Comparison of ENCODE assay signal across 8 mouse cellular contexts in genomic region chr19:32956916-32957558, GRCm38 (mm10).
A peak's percentile ranks its signal among the peaks of the same experiment; 100 is the strongest.
DNase-seq lines count a peak whose midpoint lies in the region; ATAC-seq and TF ChIP-seq lines count a peak whose summit lies in the region.

No protein-coding gene starts in this region.

- no peak for ATAC-seq in heart, embryonic 13.5 days (ENCODE audit: extremely low read depth, insufficient number of reproducible peaks, low FRiP score, low TSS enrichment)
- ATAC-seq in intestine, embryonic 14.5 days (replicated peaks; ENCODE audit: low FRiP score, low TSS enrichment, low read depth): no peak
- peak; percentile 55; the same call in 1 of the 2 replicates for ATAC-seq in stomach, postnatal 0 days (ENCODE audit: low FRiP score, low TSS enrichment)

- H3K9me3 ChIP-seq in heart, embryonic 13.5 days: no peaks in the 10 kb centered on the region
- no peaks in the 10 kb centered on the region for H3K9me3 ChIP-seq in intestine, embryonic 14.5 days (ENCODE audit: control insufficient read depth, low read length)
- no peaks in the 10 kb centered on the region for H3K9me3 ChIP-seq in stomach, postnatal 0 days (ENCODE audit: control insufficient read depth, low read length)

- no peak for DNase-seq in heart, adult 2 months
- DNase-seq in embryo, embryonic 9.5 days (ENCODE audit: extremely low spot score): peak; percentile 47
- DNase-seq in intestine, embryonic 14.5 days (ENCODE audit: low spot score): no peak
- DNase-seq in stomach, postnatal 0 days (ENCODE audit: low spot score): peak; percentile 58
- no peak for DNase-seq in left cerebral cortex, postnatal 14 days (ENCODE audit: low spot score in 2 of 2)
- no peak for DNase-seq in ovary, postnatal 10 days (ENCODE audit: low spot score)

- H3K9ac ChIP-seq in heart, embryonic 13.5 days: peak overlapping the region; percentile 67
- no peak overlapping the region for H3K9ac ChIP-seq in heart, adult 2 months (ENCODE audit: low read depth, low read length)
- no peak overlapping the region for H3K9ac ChIP-seq in intestine, embryonic 14.5 days (ENCODE audit: low read length)
- H3K9ac ChIP-seq in stomach, postnatal 0 days (ENCODE audit: low read length): peak overlapping the region; percentile 5; the same call in 1 of the 2 replicates

- no peaks in the 10 kb centered on the region for H3K79me2 ChIP-seq in heart, adult 2 months (replicated peaks; ENCODE audit: control insufficient read depth, insufficient read depth, low read length)
- H3K79me2 ChIP-seq in macrophage (ENCODE audit: inconsistent target): no peaks in the 10 kb centered on the region

- H3K4me2 ChIP-seq in heart, embryonic 13.5 days: peak overlapping the region; percentile 70
- H3K4me2 ChIP-seq in intestine, embryonic 14.5 days (ENCODE audit: low read length): peak overlapping the region; percentile 49
- H3K4me2 ChIP-seq in stomach, postnatal 0 days (replicated peaks; ENCODE audit: low read depth): peak overlapping the region; percentile 58

- TF ChIP-seq EP300 in heart, adult 2 months (IDR thresholded peaks at IDR 0.05; ENCODE audit: insufficient read depth, low read depth, low read length): no peak
- no peak for TF ChIP-seq EP300 in stomach, postnatal 0 days (optimal IDR thresholded peaks at IDR 0.05)

- no peak for TF ChIP-seq CTCF in heart, adult 2 months (IDR thresholded peaks at IDR 0.05)
- TF ChIP-seq CTCF in stomach, postnatal 0 days (IDR thresholded peaks at IDR 0.05; ENCODE audit: low read depth): no peak

- H3K36me3 ChIP-seq in heart, embryonic 13.5 days: no peaks in the 10 kb centered on the region
- H3K36me3 ChIP-seq in heart, adult 2 months (ENCODE audit: control insufficient read depth, insufficient read depth, low read length): no peaks in the 10 kb centered on the region
- no peaks in the 10 kb centered on the region for H3K36me3 ChIP-seq in intestine, embryonic 14.5 days (ENCODE audit: control insufficient read depth, insufficient read depth, low read length)
- no peaks in the 10 kb centered on the region for H3K36me3 ChIP-seq in macrophage (ENCODE audit: inconsistent target)
- H3K36me3 ChIP-seq in stomach, postnatal 0 days (ENCODE audit: control insufficient read depth, insufficient read depth, low read length): no peaks in the 10 kb centered on the region

- H3K27ac ChIP-seq in heart, embryonic 13.5 days (replicated peaks): no peak overlapping the region
- no peak overlapping the region for H3K27ac ChIP-seq in heart, adult 2 months
- no peak overlapping the region for H3K27ac ChIP-seq in intestine, embryonic 14.5 days (ENCODE audit: low read depth)
- H3K27ac ChIP-seq in macrophage: no peak overlapping the region
- H3K27ac ChIP-seq in stomach, postnatal 0 days (replicated peaks): no peak overlapping the region

- peak overlapping the region; percentile 45 for H3K4me3 ChIP-seq in heart, embryonic 13.5 days
- no peak overlapping the region for H3K4me3 ChIP-seq in heart, adult 2 months
- peak overlapping the region; percentile 16; the same call in 1 of the 2 replicates for H3K4me3 ChIP-seq in intestine, embryonic 14.5 days (ENCODE audit: low read depth, low read length)
- H3K4me3 ChIP-seq in macrophage (ENCODE audit: inconsistent target): peak overlapping the region; percentile 28
- peak overlapping the region; percentile 23; the same call in 1 of the 2 replicates for H3K4me3 ChIP-seq in stomach, postnatal 0 days (ENCODE audit: low read depth, low read length)

- intact Hi-C loops in heart, adult 2 months (cut with DNase I): loop anchor here (10.0 kb wide), 1 partner anchor 268 kb away; no protein-coding TSS in a partner anchor
- intact Hi-C loops in left cerebral cortex, postnatal 14 days (cut with DNase I): no loop called here

- WGBS in heart, embryonic 13.5 days: 1% methylated on average over 13 of the region's 13 CpGs
- WGBS in heart, adult 2 months: 9% methylated on average over 13 of the region's 13 CpGs
- 7% methylated on average over 13 of the region's 13 CpGs for WGBS in intestine, embryonic 14.5 days
- 10% methylated on average over 13 of the region's 13 CpGs for WGBS in macrophage (ENCODE audit: missing documents)
- 7% methylated on average over 13 of the region's 13 CpGs for WGBS in stomach, postnatal 0 days

- no peaks in the 10 kb centered on the region; the same call in none of the 2 replicates for H3K27me3 ChIP-seq in heart, embryonic 13.5 days (replicated peaks)
- H3K27me3 ChIP-seq in heart, adult 2 months (ENCODE audit: control insufficient read depth, insufficient read depth, low read length): no peaks in the 10 kb centered on the region
- H3K27me3 ChIP-seq in intestine, embryonic 14.5 days (replicated peaks; ENCODE audit: control insufficient read depth, insufficient read depth, low read length): no peaks in the 10 kb centered on the region
- no peaks in the 10 kb centered on the region for H3K27me3 ChIP-seq in stomach, postnatal 0 days (ENCODE audit: control insufficient read depth, insufficient read depth, low read length)

- H3K4me1 ChIP-seq in heart, embryonic 13.5 days: peaks cover 11% of the 10 kb centered on the region
- peaks cover 3% of the 10 kb centered on the region for H3K4me1 ChIP-seq in heart, adult 2 months (ENCODE audit: control insufficient read depth, insufficient read depth, low read length)
- 0 out of 2 replicates have a peak, but pooled peaks cover 8% of the 10 kb centered on the region for H3K4me1 ChIP-seq in intestine, embryonic 14.5 days (replicated peaks; ENCODE audit: control insufficient read depth, insufficient read depth, low read length)
- peaks cover 5% of the 10 kb centered on the region for H3K4me1 ChIP-seq in stomach, postnatal 0 days (replicated peaks; ENCODE audit: control insufficient read depth, insufficient read depth)

- no peak for TF ChIP-seq POLR2A in heart, adult 2 months (IDR thresholded peaks at IDR 0.05; ENCODE audit: insufficient read depth, low read depth, low read length)

Comparison
In these comparisons a context has a peak if more than half of its experiments do, and no peak if none do; other contexts are left out.
1. H3K9ac ChIP-seq: peak in heart, embryonic 13.5 days (single experiment) and stomach, postnatal 0 days (single experiment); none in heart, adult 2 months (single experiment) and intestine, embryonic 14.5 days (single experiment).
2. DNase-seq: peak in embryo, embryonic 9.5 days (single experiment) and stomach, postnatal 0 days (single experiment); none in heart, adult 2 months (0 of 2), intestine, embryonic 14.5 days (single experiment), left cerebral cortex, postnatal 14 days (0 of 2) and ovary, postnatal 10 days (single experiment).
3. Peak in every context shown above with its lines, with median percentiles within 50 percentile points of each other: H3K4me2 ChIP-seq.